Mouse (Mus musculus) liver, embryonic 12.5 days (tissue): ENCODE measurements around the gene Ppm1g. TPM values are rescaled to one million over a fixed set of nuclear protein-coding genes. Genes with fewer than 3 reads are reported as not detected.

ENCODE experiments used
- ATAC-seq: fragments of 200-750 bp; cut with Nextera tagmentation; 2 replicates; pipeline ENCODE4 v1.8.0; 2017; ENCODE audit warnings: moderate number of reproducible peaks, mild to moderate bottlenecking, moderate library complexity
- H3K27ac ChIP-seq: fragments of 300-500 bp; sonication (generic); 2 replicates; pipeline ENCODE4 v1.5.1; 2016; ENCODE audit warnings: mild to moderate bottlenecking
- H3K27me3 ChIP-seq: fragments of 300-500 bp; sonication (generic); replicated peaks from 2 replicates; pipeline ENCODE4 v1.6.1; 2016; ENCODE audit warnings: mild to moderate bottlenecking, moderate library complexity
- H3K36me3 ChIP-seq: fragments of 300-500 bp; sonication (generic); 2 replicates; pipeline ENCODE4 v1.6.1; 2016; ENCODE audit warnings: mild to moderate bottlenecking, moderate library complexity
- H3K4me1 ChIP-seq: fragments of 300-500 bp; sonication (generic); 2 replicates; pipeline ENCODE4 v1.6.1; 2016
- H3K4me2 ChIP-seq: fragments of 300-500 bp; sonication (generic); 2 replicates; pipeline ENCODE4 v1.6.1; 2016; ENCODE audit warnings: mild to moderate bottlenecking, moderate library complexity
- H3K4me3 ChIP-seq: fragments of 300-500 bp; sonication (generic); 2 replicates; pipeline ENCODE4 v1.5.1; 2016; ENCODE audit warnings: mild to moderate bottlenecking, moderate library complexity
- H3K9ac ChIP-seq: fragments of 300-500 bp; sonication (generic); 2 replicates; pipeline ENCODE4 v1.6.1; 2016; ENCODE audit warnings: mild to moderate bottlenecking, moderate library complexity
- H3K9me3 ChIP-seq: fragments of 300-500 bp; sonication (generic); replicated peaks from 2 replicates; pipeline ENCODE4 v1.6.1; 2016; ENCODE audit warnings: mild to moderate bottlenecking, moderate library complexity
- WGBS: fragments of 180-500 bp; shearing (Covaris S2); methylation state at CpG from one replicate; pipeline ENCODE4 v1.1.7; 2016; ENCODE audit not compliant: insufficient replicate concordance; 5-methylcytosine and 5-hydroxymethylcytosine counted together
- polyA plus RNA-seq: library from polyadenylated mRNA; unstranded; fragments of >200 nt; fragmentation: Nextera tagmentation; extraction: Ambion mirVana; gene quantifications from 2 replicates; pipeline ENCODE4 v1.2.1, GENCODE M21; 2016

The Ppm1g gene
- polyA plus RNA-seq, 1 experiment from 2014 or later = 204 TPM

DNA sequence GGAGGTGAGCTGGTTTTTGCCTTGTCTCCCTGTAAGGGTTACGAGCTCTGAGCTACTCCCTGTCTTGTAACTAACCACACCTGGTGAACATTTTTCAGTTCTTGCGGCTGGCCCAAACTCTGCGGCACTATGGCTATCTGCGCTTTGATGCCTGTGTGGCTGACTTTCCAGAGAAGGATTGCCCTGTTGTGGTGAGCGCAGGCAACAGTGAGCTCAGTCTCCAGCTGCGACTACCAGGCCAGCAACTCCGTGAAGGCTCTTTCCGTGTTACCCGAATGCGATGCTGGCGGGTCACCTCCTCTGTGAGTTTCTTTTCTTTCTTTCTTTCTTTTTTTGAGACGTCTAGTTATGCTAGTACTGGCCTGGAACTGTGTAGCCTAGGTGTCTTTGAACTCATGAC lies 23.4 kb downstream of the Ppm1g start:
- Histone ChIP-seq H3K4me1 (peaks cover 44% of the 10 kb centered on the region), H3K4me3 (no peak overlapping the region), H3K27me3 (no peaks in the 10 kb centered on the region), H3K4me2 (no peak overlapping the region), H3K27ac (no peak overlapping the region), H3K9ac (no peak overlapping the region), H3K9me3 (peaks cover 5% of the 10 kb centered on the region), H3K36me3 (peaks cover 65% of the 10 kb centered on the region)
- WGBS = 92% methylated on average over 12 of the region's 12 CpGs
- no peak for ATAC-seq

- 89% methylated on average over 10 of the region's 10 CpGs for WGBS
These were observed 24.3 kb downstream of the Ppm1g start for GRCm38 (mm10) chr5:31196207-31196606.

GRCm38 (mm10) chr5:31195671-31196070 lies 24.8 kb downstream of the Ppm1g start:
- Histone ChIP-seq H3K9me3 (peaks cover 5% of the 10 kb centered on the region), H3K36me3 (peaks cover 73% of the 10 kb centered on the region), H3K9ac (no peak overlapping the region), H3K4me3 (no peak overlapping the region), H3K27me3 (no peaks in the 10 kb centered on the region), H3K27ac (no peak overlapping the region), H3K4me1 (peaks cover 47% of the 10 kb centered on the region), H3K4me2 (no peak overlapping the region)
- 86% methylated on average over 4 of the region's 4 CpGs for WGBS
- no peak for ATAC-seq

More at GRCm38 (mm10) chr5:31196207-31196606, 24.3 kb downstream of the Ppm1g start:
- no peaks in the 10 kb centered on the region for H3K27me3 ChIP-seq
- no peak overlapping the region for H3K27ac ChIP-seq
- H3K4me1 ChIP-seq = peaks cover 48% of the 10 kb centered on the region
- no peak overlapping the region for H3K4me2 ChIP-seq
- no peak for ATAC-seq
- peaks cover 69% of the 10 kb centered on the region for H3K36me3 ChIP-seq
- no peak overlapping the region for H3K9ac ChIP-seq
- peaks cover 5% of the 10 kb centered on the region for H3K9me3 ChIP-seq
- H3K4me3 ChIP-seq = no peak overlapping the region

DNA sequence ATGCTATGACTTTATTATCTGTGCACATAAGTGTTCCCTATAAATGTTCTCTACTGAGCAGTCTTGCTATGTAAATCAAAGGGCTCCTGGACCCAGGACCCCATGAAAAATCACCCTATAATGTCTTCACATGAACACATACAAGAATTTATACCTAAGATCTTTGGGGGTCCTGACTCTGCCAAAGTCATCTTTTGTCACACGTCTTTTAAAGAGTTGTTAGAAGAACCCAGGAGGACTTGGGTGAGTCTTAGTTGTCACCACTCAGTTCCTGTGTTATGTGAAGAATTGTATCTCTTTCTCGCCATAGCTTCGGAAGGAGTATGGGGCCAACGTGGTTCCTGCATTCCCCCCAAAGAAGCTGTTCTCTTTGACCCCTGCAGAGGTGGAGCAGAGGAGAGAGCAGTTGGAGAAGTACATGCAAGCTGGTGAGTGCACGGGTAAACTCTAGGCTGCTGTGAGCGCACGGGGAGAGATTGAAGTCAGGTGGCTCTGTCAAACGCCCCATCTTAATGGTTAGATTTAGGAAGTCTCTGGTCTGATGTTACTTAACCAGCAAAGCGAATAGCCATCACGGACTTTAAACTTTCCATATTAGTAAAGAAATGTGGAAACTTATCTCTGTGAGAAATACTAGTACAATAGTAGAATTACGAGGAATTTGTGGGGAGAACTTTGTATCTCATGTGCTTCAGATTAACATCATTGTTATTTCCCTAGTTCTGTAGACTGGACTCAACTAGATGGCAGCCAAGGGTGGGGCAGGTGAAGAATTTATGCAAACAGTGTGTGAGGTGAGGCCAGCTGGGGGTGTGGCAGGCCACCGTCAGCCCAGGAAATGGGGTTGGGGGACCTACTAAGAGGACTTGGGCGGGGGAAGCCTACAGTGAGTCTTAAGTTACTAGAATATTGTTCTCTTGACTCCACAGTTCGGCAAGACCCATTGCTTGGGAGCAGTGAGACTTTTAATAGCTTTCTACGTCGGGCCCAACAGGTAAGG lies 25.7 kb downstream of the Ppm1g start:
- Histone ChIP-seq H3K4me3 (peak overlapping the region; percentile 71), H3K27me3 (no peaks in the 10 kb centered on the region), H3K36me3 (peaks cover 73% of the 10 kb centered on the region), H3K9ac (peak overlapping the region; percentile 89), H3K9me3 (no peaks in the 10 kb centered on the region), H3K4me1 (peaks cover 38% of the 10 kb centered on the region), H3K27ac (0 out of 2 replicates have a peak overlapping the region, but pooled peaks have one; percentile 87), H3K4me2 (peak overlapping the region; percentile 87)
- no peak for ATAC-seq
- WGBS = 85% methylated on average over 16 of the region's 16 CpGs

DNA sequence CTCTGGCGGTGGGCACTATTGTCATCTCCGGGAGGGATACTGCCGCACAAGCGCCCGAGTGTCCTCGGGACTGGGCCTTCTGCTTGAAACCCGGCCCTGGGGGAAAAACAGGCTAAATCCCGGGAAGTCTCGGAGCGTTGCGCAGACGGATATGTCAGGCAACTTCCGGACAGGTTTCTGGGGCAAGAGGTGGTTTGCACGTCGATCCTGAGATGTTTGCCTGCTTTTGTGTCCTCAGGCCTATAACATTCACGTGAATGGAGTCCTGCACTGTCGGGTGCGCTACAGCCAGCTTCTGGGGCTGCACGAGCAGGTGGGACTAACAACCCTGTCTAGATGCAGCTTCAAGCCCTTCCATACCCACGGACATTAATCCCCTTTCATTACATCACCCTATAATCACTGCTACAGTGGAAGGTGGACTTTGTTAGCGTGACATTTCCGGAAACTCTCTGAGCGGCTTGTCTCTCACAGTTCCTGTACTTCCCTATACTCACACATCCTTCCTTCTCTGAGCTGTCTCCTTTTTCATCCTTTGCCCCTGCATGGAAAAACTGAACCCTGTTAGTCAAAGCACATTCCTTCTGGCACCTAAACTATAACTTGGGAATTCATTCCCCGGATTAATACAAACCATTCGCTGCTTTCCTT lies 26.7 kb downstream of the Ppm1g start:
- peaks cover 31% of the 10 kb centered on the region for H3K4me1 ChIP-seq
- peak overlapping the region; percentile 87 for H3K27ac ChIP-seq
- ATAC-seq = no peak
- H3K4me3 ChIP-seq = peak overlapping the region; percentile 71
- no peaks in the 10 kb centered on the region for H3K27me3 ChIP-seq
- H3K36me3 ChIP-seq = peaks cover 72% of the 10 kb centered on the region
- H3K9me3 ChIP-seq = no peaks in the 10 kb centered on the region
- H3K4me2 ChIP-seq = peak overlapping the region; percentile 87
- peak overlapping the region; percentile 89 for H3K9ac ChIP-seq
- 7% methylated on average over 25 of the region's 25 CpGs for WGBS

- Histone ChIP-seq H3K9ac (peak within 1 kb of the TSS; percentile 89), H3K4me3 (peak within 1 kb of the TSS; percentile 71), H3K9me3 (no peaks in the 10 kb centered on the region), H3K27ac (peak within 1 kb of the TSS; percentile 89), H3K4me1 (peaks cover 31% of the 10 kb centered on the region), H3K36me3 (peaks cover 72% of the 10 kb centered on the region), H3K27me3 (no peaks in the 10 kb centered on the region), H3K4me2 (peak within 1 kb of the TSS; percentile 87)
- WGBS = under 1% methylated on average over 48 of the region's 48 CpGs
- peak; percentile 97 for ATAC-seq
These were observed 27.4 kb downstream of the Ppm1g start, which contains the start of the genes Snx17 and Eif2b4 for GRCm38 (mm10) chr5:31192939-31193630. Gene Snx17 (plus strand): TSS chr5:31193227. Gene Eif2b4 (minus strand): TSS chr5:31193430.

DNA sequence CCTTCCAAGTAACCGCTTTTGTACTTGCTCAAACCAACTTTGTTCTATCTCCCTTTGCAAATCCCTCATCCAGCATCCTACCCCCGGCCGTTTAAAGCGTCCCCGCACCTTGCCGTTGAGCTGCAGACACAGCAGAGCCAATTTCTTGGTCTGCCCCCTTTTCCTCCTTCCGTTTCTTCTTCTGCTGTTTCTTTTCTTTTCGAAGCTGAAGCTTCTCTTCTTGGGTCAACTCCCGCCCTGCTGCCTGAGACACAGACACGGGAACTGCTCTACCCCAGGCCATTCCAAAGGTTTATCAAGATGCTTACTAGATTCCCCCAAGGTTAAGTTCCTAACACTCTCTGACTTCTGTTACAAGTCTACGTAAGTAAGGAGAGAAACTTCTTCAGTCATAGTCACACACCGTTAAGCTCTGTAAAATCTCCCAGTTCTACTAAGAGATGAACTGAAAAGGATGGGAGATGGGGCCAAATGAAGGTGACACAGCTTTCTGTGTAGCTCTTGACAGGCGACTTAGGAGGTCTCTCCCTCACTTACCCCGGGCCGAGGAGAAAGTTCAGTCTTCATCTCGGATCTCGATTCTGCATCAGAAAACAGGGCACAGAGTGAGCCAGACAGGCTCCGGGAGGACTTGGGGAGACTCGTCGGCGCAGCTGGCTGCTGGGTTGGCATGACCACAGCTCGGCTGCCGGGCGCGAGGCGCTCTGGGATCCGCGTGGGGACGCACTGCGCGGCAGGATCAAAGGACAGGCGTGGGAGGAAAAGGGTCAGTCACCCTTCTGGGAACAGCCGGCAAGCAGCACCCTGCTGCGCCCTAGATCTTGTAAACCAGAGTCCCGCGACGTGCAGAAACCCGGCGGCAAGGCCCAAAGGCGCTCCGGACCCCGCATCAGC lies 28.2 kb downstream of the Ppm1g start:
- Histone ChIP-seq H3K9me3 (no peaks in the 10 kb centered on the region), H3K27ac (peak overlapping the region; percentile 89), H3K36me3 (peaks cover 72% of the 10 kb centered on the region), H3K27me3 (no peaks in the 10 kb centered on the region), H3K4me2 (peak overlapping the region; percentile 87), H3K4me1 (peaks cover 31% of the 10 kb centered on the region), H3K9ac (peak overlapping the region; percentile 89), H3K4me3 (peak overlapping the region; percentile 71)
- ATAC-seq = peak; percentile 65
- WGBS = 8% methylated on average over 42 of the region's 42 CpGs

GRCm38 (mm10) chr5:31190201-31190600 lies 30.3 kb downstream of the Ppm1g start:
- no peaks in the 10 kb centered on the region for H3K27me3 ChIP-seq
- H3K36me3 ChIP-seq = peaks cover 60% of the 10 kb centered on the region
- WGBS = 84% methylated on average over 9 of the region's 9 CpGs
- no peak for ATAC-seq
- no peak overlapping the region for H3K4me2 ChIP-seq
- H3K9ac ChIP-seq = no peak overlapping the region
- no peak overlapping the region for H3K4me3 ChIP-seq
- no peaks in the 10 kb centered on the region for H3K9me3 ChIP-seq
- no peak overlapping the region for H3K27ac ChIP-seq
- peaks cover 33% of the 10 kb centered on the region for H3K4me1 ChIP-seq

- Histone ChIP-seq H3K9ac (no peak overlapping the region), H3K27ac (no peak overlapping the region), H3K27me3 (no peaks in the 10 kb centered on the region), H3K9me3 (no peaks in the 10 kb centered on the region), H3K4me3 (no peak overlapping the region), H3K4me1 (peaks cover 36% of the 10 kb centered on the region), H3K36me3 (peaks cover 51% of the 10 kb centered on the region), H3K4me2 (no peak overlapping the region)
- no peak for ATAC-seq
- 66% methylated on average over 4 of the region's 4 CpGs for WGBS
These were observed 32.2 kb downstream of the Ppm1g start for GRCm38 (mm10) chr5:31188223-31188840.

DNA sequence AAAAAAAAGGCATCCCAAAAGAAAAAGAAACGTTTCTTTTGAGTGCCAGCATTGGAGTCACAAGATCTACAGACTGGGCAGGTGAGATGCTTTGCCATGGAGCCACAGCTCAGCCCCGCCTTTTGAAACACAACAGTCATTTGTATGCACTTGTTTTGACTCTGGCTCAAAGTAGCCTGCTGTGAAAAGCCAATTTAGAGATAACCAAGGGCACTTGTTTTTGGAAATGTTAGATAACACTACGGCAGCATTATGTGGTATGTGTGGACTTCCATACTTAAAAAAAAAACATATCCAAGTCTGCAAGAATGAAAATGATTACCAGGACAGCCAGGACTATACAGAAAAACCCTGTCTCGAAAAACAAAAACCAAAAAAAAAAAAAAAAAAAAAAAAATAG lies 36.8 kb downstream of the Ppm1g start:
- H3K9me3 ChIP-seq = no peaks in the 10 kb centered on the region
- H3K4me2 ChIP-seq = peak overlapping the region; percentile 37
- H3K4me1 ChIP-seq = peaks cover 52% of the 10 kb centered on the region
- no peak overlapping the region for H3K4me3 ChIP-seq
- 0 out of 2 replicates have a peak overlapping the region, but pooled peaks have one; percentile 19 for H3K9ac ChIP-seq
- H3K36me3 ChIP-seq = peaks cover 23% of the 10 kb centered on the region
- peak; percentile 58 for ATAC-seq
- peak overlapping the region; percentile 83 for H3K27ac ChIP-seq
- H3K27me3 ChIP-seq = no peaks in the 10 kb centered on the region
- 16% methylated on average over 4 of the region's 4 CpGs for WGBS
